Mouse (Mus musculus) midbrain, embryonic 16.5 days (tissue): ENCODE results near the gene Mast3. TPM values are rescaled to one million over a fixed set of nuclear protein-coding genes. Genes with fewer than 3 reads are reported as not detected.

ENCODE experiments used
- ATAC-seq: fragments of 200-750 bp; cut with Nextera tagmentation; 2 replicates; pipeline ENCODE4 v1.8.0; 2017; ENCODE audit warnings: moderate TSS enrichment
- H3K27ac ChIP-seq: fragments of 300-500 bp; sonication (generic); 2 replicates; pipeline ENCODE4 v1.5.1; 2014; ENCODE audit warnings: mild to moderate bottlenecking, low read length, mixed read lengths
- H3K27me3 ChIP-seq: fragments of 300-500 bp; sonication (generic); 2 replicates; pipeline ENCODE4 v1.6.1; 2014; ENCODE audit warnings: low read depth, low read length, mixed read lengths; ENCODE audit not compliant: control insufficient read depth, insufficient read depth
- H3K36me3 ChIP-seq: fragments of 300-500 bp; sonication (generic); 2 replicates; pipeline ENCODE4 v1.6.1; 2014; ENCODE audit warnings: mild to moderate bottlenecking, low read length, moderate library complexity, mixed read lengths; ENCODE audit not compliant: control insufficient read depth, insufficient read depth
- H3K4me1 ChIP-seq: fragments of 300-500 bp; sonication (generic); 2 replicates; pipeline ENCODE4 v1.6.1; 2014; ENCODE audit warnings: mild to moderate bottlenecking, low read length, mixed read lengths; ENCODE audit not compliant: control insufficient read depth, insufficient read depth
- H3K4me2 ChIP-seq: fragments of 300-500 bp; sonication (generic); 2 replicates; pipeline ENCODE4 v1.6.1; 2014; ENCODE audit warnings: mild to moderate bottlenecking, low read length, mixed read lengths
- H3K4me3 ChIP-seq: fragments of 300-500 bp; sonication (generic); 2 replicates; pipeline ENCODE4 v1.5.1; 2014; ENCODE audit warnings: low read depth, mild to moderate bottlenecking, low read length, moderate library complexity, mixed read lengths
- H3K9ac ChIP-seq: fragments of 300-500 bp; sonication (generic); 2 replicates; pipeline ENCODE4 v1.6.1; 2014; ENCODE audit warnings: low read depth, low read length, mixed read lengths
- H3K9me3 ChIP-seq: fragments of 300-500 bp; sonication (generic); replicated peaks from 2 replicates; pipeline ENCODE4 v1.6.1; 2014; ENCODE audit warnings: mild to moderate bottlenecking, low read length, mixed read lengths; ENCODE audit not compliant: control insufficient read depth, poor library complexity, severe bottlenecking
- WGBS: fragments of 180-500 bp; shearing (Covaris S2); extraction: QIAGEN DNeasy Blood & Tissue Kit; methylation state at CpG from one replicate; pipeline ENCODE4 v1.1.7; 2014; 5-methylcytosine and 5-hydroxymethylcytosine counted together
- polyA plus RNA-seq: library from polyadenylated mRNA; unstranded; fragments of >200 nt; fragmentation: Nextera tagmentation; extraction: Ambion mirVana; gene quantifications from 2 replicates; pipeline ENCODE4 v1.2.1, GENCODE M21; 2015

Gene Mast3
- polyA plus RNA-seq, 1 experiment from 2014 or later, result 23.2 TPM

DNA sequence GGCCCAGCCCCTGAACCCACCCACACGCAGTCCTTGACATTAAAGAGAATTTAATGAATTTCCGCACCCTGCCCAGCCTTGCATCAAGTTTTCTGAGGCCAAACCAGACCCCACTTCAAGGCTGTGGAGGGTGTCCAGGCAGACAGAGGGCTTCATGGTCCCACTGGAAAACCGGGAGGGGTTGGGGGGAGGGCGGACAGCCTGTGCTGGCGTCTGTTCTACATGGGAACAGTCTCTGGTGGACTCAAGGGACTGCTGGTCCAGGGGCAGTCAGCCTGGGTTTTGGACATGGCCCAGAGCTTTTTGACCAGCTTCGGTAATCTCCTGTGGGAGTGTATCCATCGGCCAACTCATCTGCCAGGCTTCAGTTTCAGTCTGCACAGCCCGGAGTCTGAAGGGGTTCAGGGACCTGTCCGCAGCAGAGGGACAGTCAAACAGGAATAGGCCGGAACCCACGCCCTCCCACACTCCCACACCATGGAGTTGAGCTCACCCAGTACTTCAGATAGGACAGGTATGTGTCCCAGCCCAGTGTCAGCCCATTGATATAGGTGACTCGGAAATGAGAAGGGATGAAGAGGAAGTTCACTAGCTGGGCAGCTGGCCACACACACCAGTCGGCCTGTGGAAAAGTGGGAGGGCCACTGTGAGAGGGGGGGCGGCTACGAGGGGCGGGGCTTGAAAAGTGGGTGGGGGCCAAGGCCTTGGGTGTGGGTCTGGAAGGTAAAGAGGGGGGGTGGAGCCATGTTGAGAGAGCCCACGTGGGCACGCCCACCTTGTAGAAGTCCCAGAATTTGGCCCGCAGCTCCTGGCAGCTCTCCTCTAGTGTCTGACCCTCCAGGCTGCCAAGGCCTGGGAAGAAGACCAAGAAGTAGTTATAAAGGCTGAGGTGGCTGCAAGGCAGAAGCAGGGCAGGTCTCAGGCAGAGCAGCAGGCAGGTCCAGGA, 46.0 kb downstream of the Mast3 start:
- 68% methylated on average over 19 of the region's 19 CpGs for WGBS
- Histone ChIP-seq H3K27ac (no peak overlapping the region), H3K4me2 (no peak overlapping the region), H3K9ac (no peak overlapping the region), H3K4me3 (no peak overlapping the region), H3K4me1 (peaks cover 26% of the 10 kb centered on the region), H3K9me3 (no peaks in the 10 kb centered on the region), H3K27me3 (no peaks in the 10 kb centered on the region), H3K36me3 (peaks cover 18% of the 10 kb centered on the region)
- ATAC-seq, result no peak

DNA sequence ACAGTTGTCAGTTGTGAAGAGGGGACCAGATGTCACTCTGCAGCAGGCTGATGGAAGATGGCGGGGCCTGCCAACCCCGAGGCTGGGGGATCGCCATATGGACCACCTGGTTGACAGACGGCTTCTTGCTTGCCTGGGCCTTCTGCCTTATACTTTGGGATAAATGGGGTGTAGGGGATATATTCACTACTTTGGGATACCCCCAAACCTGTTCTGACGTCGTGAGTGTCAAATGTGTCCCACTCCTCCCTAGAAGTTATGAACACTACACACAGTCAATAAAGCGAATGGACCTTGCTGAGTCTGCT, 46.6 kb downstream of the Mast3 start:
- Histone ChIP-seq H3K9ac (no peak overlapping the region), H3K36me3 (peaks cover 18% of the 10 kb centered on the region), H3K4me3 (no peak overlapping the region), H3K4me2 (no peak overlapping the region), H3K27me3 (no peaks in the 10 kb centered on the region), H3K27ac (no peak overlapping the region), H3K4me1 (peaks cover 26% of the 10 kb centered on the region), H3K9me3 (no peaks in the 10 kb centered on the region)
- ATAC-seq, result no peak
- WGBS, result 88% methylated on average over 7 of the region's 7 CpGs

DNA sequence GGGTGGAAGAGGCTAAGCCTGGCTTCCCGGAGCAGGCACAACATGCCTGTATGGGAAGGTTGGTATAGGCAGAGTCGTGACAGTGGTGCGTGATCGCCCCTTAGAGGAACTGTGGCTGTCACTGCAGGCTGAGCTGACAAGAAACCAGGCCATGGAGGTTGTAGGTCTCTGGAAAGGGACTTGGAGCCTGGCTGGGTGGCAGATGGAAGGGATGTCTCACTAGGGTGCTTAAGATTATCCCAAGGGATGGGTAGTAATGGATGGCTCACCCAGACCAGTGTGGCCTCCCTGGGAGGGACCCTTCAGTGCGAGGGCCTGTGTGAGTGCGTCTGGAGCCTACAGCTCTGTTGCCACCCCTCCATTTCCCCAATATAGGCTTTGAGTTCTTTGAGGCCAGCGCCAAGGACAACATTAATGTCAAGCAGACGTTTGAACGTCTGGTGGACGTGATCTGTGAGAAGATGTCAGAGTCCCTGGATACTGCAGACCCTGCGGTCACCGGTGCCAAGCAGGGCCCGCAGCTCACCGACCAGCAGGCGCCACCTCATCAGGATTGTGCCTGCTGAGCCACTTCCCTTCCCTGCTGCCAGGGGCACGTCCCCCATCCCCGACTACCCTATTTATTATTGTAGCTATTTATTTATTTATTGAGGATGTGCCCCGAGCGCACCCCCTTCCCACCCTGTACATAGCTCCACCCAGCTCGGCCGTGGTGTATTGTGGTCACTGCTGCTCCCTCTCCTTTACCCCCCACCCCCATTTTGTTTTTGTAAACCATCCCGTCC, 47.1 kb downstream of the Mast3 start:
- 65% methylated on average over 22 of the region's 22 CpGs for WGBS
- Histone ChIP-seq H3K4me2 (no peak overlapping the region), H3K36me3 (peaks cover 18% of the 10 kb centered on the region), H3K4me3 (no peak overlapping the region), H3K9me3 (no peaks in the 10 kb centered on the region), H3K9ac (no peak overlapping the region), H3K27ac (no peak overlapping the region), H3K4me1 (peaks cover 26% of the 10 kb centered on the region), H3K27me3 (no peaks in the 10 kb centered on the region)
- no peak for ATAC-seq

GRCm38 (mm10) chr8:70756476-70757040, 48.3 kb downstream of the Mast3 start:
- H3K27ac ChIP-seq, result no peak overlapping the region
- no peaks in the 10 kb centered on the region for H3K9me3 ChIP-seq
- ATAC-seq, result no peak
- H3K4me3 ChIP-seq, result no peak overlapping the region
- H3K4me1 ChIP-seq, result peaks cover 26% of the 10 kb centered on the region
- peaks cover 18% of the 10 kb centered on the region for H3K36me3 ChIP-seq
- H3K27me3 ChIP-seq, result no peaks in the 10 kb centered on the region
- no peak overlapping the region for H3K4me2 ChIP-seq
- WGBS, result 91% methylated on average over 6 of the region's 6 CpGs
- H3K9ac ChIP-seq, result no peak overlapping the region

GRCm38 (mm10) chr8:70755661-70756475, 49.0 kb downstream of the Mast3 start:
- peak overlapping the region; percentile 88 for H3K9ac ChIP-seq
- H3K4me3 ChIP-seq, result peak overlapping the region; percentile 87
- H3K4me1 ChIP-seq, result peaks cover 22% of the 10 kb centered on the region
- 87% methylated on average over 24 of the region's 24 CpGs for WGBS
- ATAC-seq, result no peak
- H3K27me3 ChIP-seq, result no peaks in the 10 kb centered on the region
- H3K36me3 ChIP-seq, result peaks cover 18% of the 10 kb centered on the region
- H3K4me2 ChIP-seq, result peak overlapping the region; percentile 88
- no peaks in the 10 kb centered on the region for H3K9me3 ChIP-seq
- H3K27ac ChIP-seq, result peak overlapping the region; percentile 96; the same call in 1 of the 2 replicates

- Histone ChIP-seq H3K9me3 (no peaks in the 10 kb centered on the region), H3K4me1 (peaks cover 19% of the 10 kb centered on the region), H3K9ac (peak overlapping the region; percentile 88), H3K27ac (peak overlapping the region; percentile 96), H3K27me3 (no peaks in the 10 kb centered on the region), H3K4me2 (peak overlapping the region; percentile 88), H3K4me3 (peak overlapping the region; percentile 87), H3K36me3 (peaks cover 18% of the 10 kb centered on the region)
- 11% methylated on average over 49 of the region's 50 CpGs for WGBS
- ATAC-seq, result peak; percentile 63
These were observed 49.8 kb downstream of the Mast3 start for GRCm38 (mm10) chr8:70754871-70755660.

DNA sequence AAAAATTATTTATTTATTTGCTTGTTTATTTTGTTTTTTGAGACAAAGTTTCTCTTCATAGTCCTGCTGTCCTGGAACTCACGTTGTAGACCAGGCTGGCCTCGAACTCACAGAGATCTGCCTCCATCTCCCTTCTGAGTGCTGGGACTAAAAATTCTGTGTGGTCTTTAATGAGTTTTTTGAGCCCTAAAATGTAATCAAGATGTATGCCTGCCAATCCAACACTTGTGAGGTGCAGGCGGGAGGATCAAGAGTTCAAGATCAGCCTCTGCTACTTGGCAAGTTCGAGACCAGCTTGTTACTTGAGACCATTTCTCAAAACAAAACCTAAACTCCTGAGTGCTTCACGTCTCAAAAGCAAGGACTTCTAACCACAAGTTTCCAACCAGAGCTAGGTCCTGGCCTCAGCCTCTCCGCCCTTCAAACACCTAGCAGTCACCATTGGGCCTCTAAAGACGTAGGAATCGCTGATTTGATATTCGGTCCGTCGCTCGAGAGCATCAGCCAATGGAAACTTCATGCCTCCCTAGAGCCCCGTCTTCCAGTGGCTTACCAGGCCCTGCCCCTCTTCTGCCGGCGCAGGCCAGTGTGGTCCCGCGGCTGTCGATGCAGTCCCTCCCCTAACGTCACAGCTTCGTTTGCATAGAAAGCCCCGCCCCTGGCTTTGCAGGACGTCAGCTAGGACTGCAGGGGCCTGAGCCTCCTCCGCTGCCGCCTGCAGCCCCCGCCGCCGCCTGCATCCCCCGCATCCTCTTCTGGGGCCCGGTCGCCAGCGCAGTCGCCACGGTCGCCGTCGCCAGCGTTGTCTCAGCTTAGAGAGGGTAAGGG, 50.6 kb downstream of the Mast3 start, which contains the start of gene Rab3a:
Rab3a (plus strand) TSS at position 637 of the 828 bp plus-strand sequence.
- Histone ChIP-seq H3K36me3 (peaks cover 18% of the 10 kb centered on the region), H3K4me1 (peaks cover 13% of the 10 kb centered on the region), H3K27ac (peak within 1 kb of the TSS; percentile 96), H3K9ac (peak within 1 kb of the TSS; percentile 88), H3K4me3 (peak within 1 kb of the TSS; percentile 87), H3K4me2 (peak within 1 kb of the TSS; percentile 88), H3K27me3 (no peaks in the 10 kb centered on the region), H3K9me3 (no peaks in the 10 kb centered on the region)
- ATAC-seq, result peak; percentile 98
- 8% methylated on average over 37 of the region's 37 CpGs for WGBS
